Mouse (Mus musculus) kidney, embryonic 15.5 days (tissue): ENCODE data around the gene Smurf2. TPM values are rescaled to one million over a fixed set of nuclear protein-coding genes. Genes with fewer than 3 reads are reported as not detected.
"Not testable (repeated sequence)": the region's sequence is repeated elsewhere in the genome, so short reads cannot be mapped to it uniquely, and the experiment has no call there.

Experiments used
- ATAC-seq: fragments of 200-750 bp; cut with Nextera tagmentation; replicated peaks from 2 replicates; pipeline ENCODE4 v1.8.0; 2017; ENCODE audit warnings: moderate TSS enrichment; ENCODE audit not compliant: low FRiP score
- H3K27ac ChIP-seq: fragments of 300-500 bp; sonication (generic); 2 replicates; pipeline ENCODE4 v1.5.1; 2015; ENCODE audit warnings: mild to moderate bottlenecking, inconsistent platforms
- H3K27me3 ChIP-seq: fragments of 300-500 bp; sonication (generic); 2 replicates; pipeline ENCODE4 v1.6.1; 2015; ENCODE audit warnings: inconsistent platforms
- H3K36me3 ChIP-seq: fragments of 300-500 bp; sonication (generic); 2 replicates; pipeline ENCODE4 v1.6.1; 2015; ENCODE audit warnings: inconsistent platforms
- H3K4me1 ChIP-seq: fragments of 300-500 bp; sonication (generic); 2 replicates; pipeline ENCODE4 v1.6.1; 2015; ENCODE audit warnings: inconsistent platforms
- H3K4me2 ChIP-seq: fragments of 300-500 bp; sonication (generic); 2 replicates; pipeline ENCODE4 v1.6.1; 2015; ENCODE audit warnings: moderate library complexity, mild to moderate bottlenecking, inconsistent platforms
- H3K4me3 ChIP-seq: fragments of 300-500 bp; sonication (generic); replicated peaks from 2 replicates; pipeline ENCODE4 v1.5.1; 2015; ENCODE audit warnings: mild to moderate bottlenecking, inconsistent platforms
- H3K9ac ChIP-seq: fragments of 300-500 bp; sonication (generic); 2 replicates; pipeline ENCODE4 v1.6.1; 2015; ENCODE audit warnings: mild to moderate bottlenecking, inconsistent platforms
- H3K9me3 ChIP-seq: fragments of 300-500 bp; sonication (generic); replicated peaks from 2 replicates; pipeline ENCODE4 v1.6.1; 2016; ENCODE audit warnings: inconsistent platforms
- WGBS: fragments of 180-500 bp; shearing (Covaris S2); methylation state at CpG from one replicate; pipeline ENCODE4 v1.1.7; 2015; ENCODE audit warnings: mixed read lengths; 5-methylcytosine and 5-hydroxymethylcytosine counted together
- polyA plus RNA-seq: library from polyadenylated mRNA; unstranded; fragments of >200 nt; fragmentation: Nextera tagmentation; extraction: Ambion mirVana; gene quantifications from 2 replicates; pipeline ENCODE4 v1.2.1, GENCODE M21; 2015

Gene Smurf2
- polyA plus RNA-seq, 1 experiment from 2014 or later, result 13.7 TPM

GRCm38 (mm10) chr11:106820252-106820651 lies 100.3 kb downstream of the Smurf2 start:
- Histone ChIP-seq H3K4me2 (no peak overlapping the region), H3K36me3 (peaks cover 88% of the 10 kb centered on the region), H3K9ac (no peak overlapping the region), H3K27me3 (no peaks in the 10 kb centered on the region), H3K27ac (no peak overlapping the region), H3K9me3 (no peaks in the 10 kb centered on the region), H3K4me1 (0 out of 2 replicates have a peak, but pooled peaks cover 6% of the 10 kb centered on the region), H3K4me3 (no peak overlapping the region)
- ATAC-seq, result no peak
- 68% methylated on average over 6 of the region's 6 CpGs for WGBS

DNA sequence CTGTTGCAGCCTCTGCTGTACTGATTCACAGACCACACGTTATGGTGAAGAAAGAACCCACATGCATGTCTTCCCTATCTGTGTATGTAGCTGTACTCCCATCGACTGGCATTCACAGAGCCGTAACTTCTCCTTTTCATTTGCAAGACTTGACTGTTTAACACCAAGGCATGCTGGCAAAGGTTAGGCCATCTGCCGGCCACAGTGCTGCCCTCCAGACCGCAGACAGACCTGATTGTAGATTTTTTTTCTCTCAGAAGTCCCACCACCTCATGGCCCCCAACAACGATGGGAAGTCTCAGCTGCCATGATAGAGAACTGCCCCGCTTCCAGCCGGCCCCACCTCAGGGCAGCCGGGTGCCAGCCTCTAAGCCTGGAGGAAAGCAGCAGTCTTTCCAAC lies 100.9 kb downstream of the Smurf2 start:
- H3K4me1 ChIP-seq, result 0 out of 2 replicates have a peak, but pooled peaks cover 10% of the 10 kb centered on the region
- H3K27ac ChIP-seq, result no peak overlapping the region
- WGBS, result 86% methylated on average over 9 of the region's 9 CpGs
- H3K9ac ChIP-seq, result no peak overlapping the region
- peaks cover 90% of the 10 kb centered on the region for H3K36me3 ChIP-seq
- H3K27me3 ChIP-seq, result no peaks in the 10 kb centered on the region
- no peak overlapping the region for H3K4me2 ChIP-seq
- H3K4me3 ChIP-seq, result no peak overlapping the region
- no peaks in the 10 kb centered on the region for H3K9me3 ChIP-seq
- ATAC-seq, result no peak

DNA sequence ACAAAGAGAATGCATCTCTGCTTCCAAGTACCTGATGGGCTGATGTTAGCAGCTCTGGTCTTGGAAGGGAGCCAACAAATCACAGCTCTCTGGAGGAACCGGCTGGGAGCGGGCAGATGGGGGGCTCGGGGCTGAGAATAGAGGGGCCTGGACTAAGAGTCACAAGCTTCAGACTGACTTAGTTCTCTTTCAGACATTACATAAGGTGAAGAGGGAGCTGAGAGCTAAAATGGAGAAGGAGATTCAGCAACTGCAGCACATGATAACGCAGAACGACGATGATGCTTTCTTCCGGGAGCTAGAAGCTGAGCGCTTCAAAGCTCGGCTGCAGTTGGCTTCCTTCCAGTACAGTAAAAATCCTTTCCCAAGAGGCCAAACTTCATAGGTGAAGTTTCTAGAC lies 102.2 kb downstream of the Smurf2 start:
- Histone ChIP-seq H3K27me3 (no peaks in the 10 kb centered on the region), H3K27ac (peak overlapping the region; percentile 25; the same call in 1 of the 2 replicates), H3K4me2 (no peak overlapping the region), H3K4me1 (0 out of 2 replicates have a peak, but pooled peaks cover 10% of the 10 kb centered on the region), H3K9ac (no peak overlapping the region), H3K9me3 (no peaks in the 10 kb centered on the region), H3K36me3 (peaks cover 92% of the 10 kb centered on the region), H3K4me3 (no peak overlapping the region)
- WGBS, result 46% methylated on average over 9 of the region's 9 CpGs
- ATAC-seq, result no peak

GRCm38 (mm10) chr11:106817808-106818207 lies 102.7 kb downstream of the Smurf2 start:
- no peak for ATAC-seq
- Histone ChIP-seq H3K27me3 (no peaks in the 10 kb centered on the region), H3K4me1 (0 out of 2 replicates have a peak, but pooled peaks cover 10% of the 10 kb centered on the region), H3K9ac (no peak overlapping the region), H3K4me3 (no peak overlapping the region), H3K36me3 (peaks cover 92% of the 10 kb centered on the region), H3K27ac (no peak overlapping the region), H3K4me2 (no peak overlapping the region), H3K9me3 (no peaks in the 10 kb centered on the region)
- 89% methylated on average over 6 of the region's 6 CpGs for WGBS

DNA sequence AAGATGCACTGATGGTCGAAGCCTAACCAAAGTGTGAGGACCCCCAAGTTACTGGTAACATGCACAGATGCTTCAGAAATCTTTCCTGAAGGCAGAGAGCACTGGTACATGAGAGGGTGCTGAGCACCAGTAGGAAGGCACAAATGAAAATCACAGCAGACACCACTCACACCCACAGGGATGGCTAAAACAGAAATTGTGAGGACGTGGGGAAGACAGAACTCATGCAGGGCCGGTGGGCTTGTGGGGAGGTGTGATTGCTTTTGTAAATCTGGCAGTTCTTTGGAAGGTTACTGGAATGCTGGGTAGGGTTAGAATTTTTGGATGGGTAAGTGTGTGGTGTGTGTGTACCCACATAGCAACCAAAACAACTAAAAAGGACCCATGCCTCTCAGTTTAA lies 103.4 kb downstream of the Smurf2 start:
- H3K27ac ChIP-seq, result no peak overlapping the region
- H3K9ac ChIP-seq, result no peak overlapping the region
- H3K4me3 ChIP-seq, result no peak overlapping the region
- peaks cover 92% of the 10 kb centered on the region for H3K36me3 ChIP-seq
- H3K9me3 ChIP-seq, result no peaks in the 10 kb centered on the region
- WGBS, result 89% methylated on average over 3 of the region's 3 CpGs
- no peak for ATAC-seq
- H3K4me2 ChIP-seq, result no peak overlapping the region
- H3K4me1 ChIP-seq, result 0 out of 2 replicates have a peak, but pooled peaks cover 10% of the 10 kb centered on the region
- no peaks in the 10 kb centered on the region for H3K27me3 ChIP-seq

DNA sequence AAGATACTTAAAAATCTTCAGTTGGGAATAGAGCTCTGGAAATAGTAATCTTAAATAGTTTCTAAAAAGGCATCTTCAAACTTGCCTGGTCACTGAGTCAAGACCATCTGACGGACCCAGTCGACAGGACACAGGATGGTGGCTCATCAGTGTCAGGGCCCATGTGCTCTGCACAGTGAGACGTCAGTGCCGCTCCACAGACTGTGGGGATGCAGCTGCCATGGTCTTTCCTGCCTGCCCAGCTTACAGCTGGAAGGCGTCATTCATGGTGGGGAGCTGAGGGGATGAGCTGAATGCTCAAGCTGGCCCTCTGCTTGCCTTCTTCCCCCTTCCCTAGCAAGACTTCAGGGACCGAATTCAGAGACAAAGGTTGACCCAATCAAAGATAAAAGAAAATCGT lies 104.2 kb downstream of the Smurf2 start:
- no peak overlapping the region for H3K4me3 ChIP-seq
- no peak overlapping the region for H3K4me2 ChIP-seq
- ATAC-seq, result no peak
- H3K36me3 ChIP-seq, result peaks cover 96% of the 10 kb centered on the region
- no peak overlapping the region for H3K27ac ChIP-seq
- 0 out of 2 replicates have a peak, but pooled peaks cover 8% of the 10 kb centered on the region for H3K4me1 ChIP-seq
- WGBS, result 70% methylated on average over 7 of the region's 7 CpGs
- H3K9me3 ChIP-seq, result no peaks in the 10 kb centered on the region
- no peaks in the 10 kb centered on the region for H3K27me3 ChIP-seq
- no peak overlapping the region for H3K9ac ChIP-seq

DNA sequence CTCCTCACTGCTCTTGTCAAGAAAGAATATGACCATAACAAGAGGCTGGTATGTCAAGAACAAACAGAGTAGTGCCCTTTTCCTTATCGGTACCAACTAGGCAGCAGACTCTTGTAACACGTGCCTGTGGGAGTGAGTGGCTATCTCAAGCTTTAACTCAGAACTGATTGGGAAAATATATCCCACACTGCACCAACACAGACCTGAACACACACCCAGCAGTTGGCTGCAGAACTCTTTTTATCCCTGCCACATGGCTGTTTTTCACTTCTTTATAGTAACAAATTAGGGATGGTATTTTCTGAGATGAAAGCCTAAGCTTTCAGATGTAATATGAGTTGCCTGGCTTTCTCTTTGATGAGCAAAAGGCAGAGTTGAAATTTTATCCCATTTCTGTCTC lies 104.8 kb downstream of the Smurf2 start:
- peaks cover 96% of the 10 kb centered on the region for H3K36me3 ChIP-seq
- 81% methylated on average over 2 of the region's 2 CpGs for WGBS

GRCm38 (mm10) chr11:106815331-106815730 lies 105.2 kb downstream of the Smurf2 start:
- no peak for ATAC-seq
- H3K9me3 ChIP-seq, result no peaks in the 10 kb centered on the region
- 90% methylated on average over 2 of the region's 2 CpGs for WGBS
- H3K4me3 ChIP-seq, result no peak overlapping the region
- 0 out of 2 replicates have a peak, but pooled peaks cover 7% of the 10 kb centered on the region for H3K4me1 ChIP-seq
- peaks cover 96% of the 10 kb centered on the region for H3K36me3 ChIP-seq
- no peak overlapping the region for H3K27ac ChIP-seq
- no peak overlapping the region for H3K9ac ChIP-seq
- no peaks in the 10 kb centered on the region for H3K27me3 ChIP-seq
- H3K4me2 ChIP-seq, result no peak overlapping the region

More for the DNA sequence above, 104.8 kb downstream of the Smurf2 start:
- no peak overlapping the region for H3K27ac ChIP-seq
- no peak overlapping the region for H3K4me2 ChIP-seq
- H3K27me3 ChIP-seq, result no peaks in the 10 kb centered on the region
- no peaks in the 10 kb centered on the region for H3K9me3 ChIP-seq
- ATAC-seq, result no peak
- H3K4me3 ChIP-seq, result no peak overlapping the region
- 0 out of 2 replicates have a peak, but pooled peaks cover 7% of the 10 kb centered on the region for H3K4me1 ChIP-seq
- H3K9ac ChIP-seq, result no peak overlapping the region

GRCm38 (mm10) chr11:106814601-106815320 lies 105.8 kb downstream of the Smurf2 start:
- H3K27ac ChIP-seq, result no peak overlapping the region
- ATAC-seq, result no peak
- peaks cover 98% of the 10 kb centered on the region for H3K36me3 ChIP-seq
- 0 out of 2 replicates have a peak, but pooled peaks cover 7% of the 10 kb centered on the region for H3K4me1 ChIP-seq
- H3K9ac ChIP-seq, result no peak overlapping the region
- no peak overlapping the region for H3K4me3 ChIP-seq
- WGBS, result 66% methylated on average over 14 of the region's 14 CpGs
- H3K9me3 ChIP-seq, result no peaks in the 10 kb centered on the region
- H3K4me2 ChIP-seq, result no peak overlapping the region
- H3K27me3 ChIP-seq, result no peaks in the 10 kb centered on the region

- no peaks in the 10 kb centered on the region for H3K27me3 ChIP-seq
- H3K9me3 ChIP-seq, result no peaks in the 10 kb centered on the region
- peaks cover 96% of the 10 kb centered on the region for H3K36me3 ChIP-seq
- no peak overlapping the region for H3K9ac ChIP-seq
- H3K27ac ChIP-seq, result no peak overlapping the region
- no peak for ATAC-seq
- H3K4me2 ChIP-seq, result no peak overlapping the region
- H3K4me1 ChIP-seq, result 0 out of 2 replicates have a peak, but pooled peaks cover 4% of the 10 kb centered on the region
- WGBS, result 86% methylated on average over 7 of the region's 7 CpGs
- H3K4me3 ChIP-seq, result no peak overlapping the region
These were observed 107.9 kb downstream of the Smurf2 start for GRCm38 (mm10) chr11:106812410-106813136.

- not testable (repeated sequence) for ATAC-seq, H3K9me3 ChIP-seq, H3K27me3 ChIP-seq, H3K27ac ChIP-seq, H3K4me3 ChIP-seq, H3K4me2 ChIP-seq, H3K9ac ChIP-seq, H3K4me1 ChIP-seq
- H3K36me3 ChIP-seq, result peaks cover 84% of the 10 kb centered on the region
- WGBS, result 100% methylated on average over 1 of the region's 1 CpGs
These were observed 113.1 kb downstream of the Smurf2 start for GRCm38 (mm10) chr11:106807442-106807841.

DNA sequence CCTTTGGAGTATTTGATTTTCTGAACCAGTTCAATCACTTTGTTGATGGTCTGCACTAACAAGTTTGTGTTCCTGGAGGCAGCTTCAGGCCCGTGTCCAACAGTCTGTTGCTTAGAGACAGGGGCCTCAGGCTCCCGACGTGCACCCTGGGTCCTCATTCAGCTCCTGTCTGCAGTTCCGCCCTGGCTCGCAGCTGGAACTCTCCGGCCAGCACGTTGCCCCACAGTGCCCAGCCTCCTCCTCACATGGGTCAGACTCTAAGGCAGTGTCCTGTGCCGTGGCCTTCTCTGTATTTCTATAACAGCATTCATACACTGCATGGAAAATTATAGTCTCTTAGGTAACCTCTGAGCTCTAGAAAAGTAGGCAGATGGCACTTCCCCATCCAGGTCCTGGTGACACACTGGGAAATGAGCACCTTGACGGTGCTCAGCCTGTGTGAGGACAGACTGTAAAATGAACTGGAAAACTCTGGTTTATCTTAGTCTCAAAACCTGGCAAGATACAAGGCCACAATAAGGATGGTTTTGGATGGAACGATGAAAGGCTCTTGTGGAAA lies 118.4 kb downstream of the Smurf2 start:
- Histone ChIP-seq H3K27ac (no peak overlapping the region), H3K27me3 (no peaks in the 10 kb centered on the region), H3K4me1 (no peaks in the 10 kb centered on the region), H3K9me3 (peaks cover 5% of the 10 kb centered on the region), H3K9ac (no peak overlapping the region), H3K36me3 (peaks cover 90% of the 10 kb centered on the region), H3K4me3 (no peak overlapping the region), H3K4me2 (no peak overlapping the region)
- ATAC-seq, result no peak
- 89% methylated on average over 10 of the region's 10 CpGs for WGBS
